Comparison of ENCODE assay signal across 24 mouse cellular contexts in genomic region chr8:105433021-105433420, GRCm38 (mm10). TPM values are rescaled to one million over a fixed set of nuclear protein-coding genes. Genes with fewer than 3 reads are reported as not detected.
A peak's percentile ranks its signal among the peaks of the same experiment; 100 is the strongest.
DNase-seq lines count a peak whose midpoint lies in the region; ATAC-seq lines count a peak whose summit lies in the region.
"Had no signal": no experiment of that assay in that cellular context is flagged by ENCODE, and none has a peak within 500 bp of the region (broad histone marks: within the 10 kb centered on the region; RNA-seq: fewer than 3 reads in every experiment).

No protein-coding gene starts in this region.

- peak overlapping the region; percentile 82 for H3K27ac ChIP-seq in hindbrain, embryonic 10.5 days
- H3K27ac ChIP-seq in hindbrain, embryonic 16.5 days (ENCODE audit: low read depth, low read length), result no peak overlapping the region
- H3K27ac ChIP-seq in hindbrain, embryonic 13.5 days, result peak overlapping the region; percentile 62
- H3K27ac ChIP-seq: heart, embryonic 13.5 days; kidney, embryonic 15.5 days; limb, embryonic 10.5 days had no signal

- WGBS in hindbrain, embryonic 10.5 days, result 56% methylated on average over 6 of the region's 6 CpGs
- WGBS in hindbrain, embryonic 16.5 days, result 22% methylated on average over 6 of the region's 6 CpGs
- WGBS in hindbrain, embryonic 13.5 days, result 23% methylated on average over 6 of the region's 6 CpGs

- H3K27me3 ChIP-seq in hindbrain, embryonic 10.5 days (ENCODE audit: insufficient read depth, poor library complexity, severe bottlenecking), result no peaks in the 10 kb centered on the region
- no peaks in the 10 kb centered on the region; the same call in 1 of the 2 replicates for H3K27me3 ChIP-seq in hindbrain, embryonic 16.5 days (replicated peaks; ENCODE audit: control insufficient read depth, insufficient read depth, low read length)
- no peaks in the 10 kb centered on the region for H3K27me3 ChIP-seq in hindbrain, embryonic 13.5 days
- H3K27me3 ChIP-seq: kidney, embryonic 15.5 days had no signal

- no peak overlapping the region for H3K4me2 ChIP-seq in hindbrain, embryonic 16.5 days (ENCODE audit: low read length)
- H3K4me2 ChIP-seq in hindbrain, embryonic 13.5 days, result no peak overlapping the region
- H3K4me2 ChIP-seq: heart, embryonic 13.5 days; kidney, embryonic 15.5 days; liver, embryonic 11.5 days; lung, embryonic 14.5 days had no signal

- peak; percentile 31 for DNase-seq in embryo, embryonic 10 days (ENCODE audit: low spot score)
- no peak for DNase-seq in embryo, embryonic 9.5 days (ENCODE audit: extremely low spot score)
- DNase-seq in hindbrain, embryonic 10.5 days (ENCODE audit: low spot score), result no peak
- DNase-seq in MN1 (ENCODE audit: low spot score), result peak; percentile 73
- no peak for DNase-seq in ovary, postnatal 10 days (ENCODE audit: low spot score)
- no peak for DNase-seq in gastrocnemius, adult 8-10 months (ENCODE audit: low spot score in 2 of 2)
- DNase-seq: adrenal gland, adult 2 months; cerebellum, adult 2 months; gastrocnemius, postnatal 25 days; heart, postnatal 4 days; lung, embryonic 14.5 days had no signal

- H3K4me3 ChIP-seq in hindbrain, embryonic 10.5 days, result no peak overlapping the region
- no peak overlapping the region for H3K4me3 ChIP-seq in hindbrain, embryonic 16.5 days (ENCODE audit: low read length)
- H3K4me3 ChIP-seq in hindbrain, embryonic 13.5 days, result no peak overlapping the region
- H3K4me3 ChIP-seq: heart, embryonic 13.5 days; kidney, embryonic 15.5 days; limb, embryonic 10.5 days had no signal

- no peak overlapping the region for H3K9ac ChIP-seq in hindbrain, embryonic 16.5 days (ENCODE audit: low read depth, low read length)
- no peak overlapping the region; the same call in 1 of the 2 replicates for H3K9ac ChIP-seq in hindbrain, embryonic 13.5 days
- H3K9ac ChIP-seq: heart, embryonic 13.5 days; kidney, embryonic 15.5 days; lung, embryonic 14.5 days had no signal

- peaks cover 20% of the 10 kb centered on the region for H3K4me1 ChIP-seq in hindbrain, embryonic 10.5 days (replicated peaks)
- peaks cover 13% of the 10 kb centered on the region for H3K4me1 ChIP-seq in hindbrain, embryonic 16.5 days (ENCODE audit: control insufficient read depth, insufficient read depth, low read depth, low read length)
- peaks cover 17% of the 10 kb centered on the region for H3K4me1 ChIP-seq in hindbrain, embryonic 13.5 days (replicated peaks)
- H3K4me1 ChIP-seq: limb, embryonic 10.5 days had no signal

- no peaks in the 10 kb centered on the region for H3K9me3 ChIP-seq in hindbrain, embryonic 10.5 days
- no peaks in the 10 kb centered on the region for H3K9me3 ChIP-seq in hindbrain, embryonic 16.5 days (ENCODE audit: control insufficient read depth, low read length)
- no peaks in the 10 kb centered on the region for H3K9me3 ChIP-seq in hindbrain, embryonic 13.5 days
- H3K9me3 ChIP-seq: heart, embryonic 13.5 days; kidney, embryonic 15.5 days; limb, embryonic 10.5 days had no signal

- H3K36me3 ChIP-seq in hindbrain, embryonic 10.5 days, result no peaks in the 10 kb centered on the region
- H3K36me3 ChIP-seq in hindbrain, embryonic 16.5 days (ENCODE audit: control insufficient read depth, insufficient read depth, low read length), result no peaks in the 10 kb centered on the region
- H3K36me3 ChIP-seq in hindbrain, embryonic 13.5 days, result no peaks in the 10 kb centered on the region
- H3K36me3 ChIP-seq: heart, embryonic 13.5 days; kidney, embryonic 15.5 days; limb, embryonic 10.5 days had no signal

- no peak for ATAC-seq in hindbrain, embryonic 16.5 days
- ATAC-seq in hindbrain, embryonic 13.5 days (ENCODE audit: low FRiP score), result no peak
- ATAC-seq: intestine, embryonic 16.5 days had no signal

RNA-seq across cellular contexts. Expression of gene Lrrc36, which starts 19.6 kb away (rescaled TPM):
- 1.8 and 2.5 TPM in 2 replicates for polyA plus RNA-seq in hindbrain, embryonic 10.5 days (2016; fragmentation: Nextera tagmentation; extraction: Ambion mirVana)
- polyA plus RNA-seq in hindbrain, embryonic 16.5 days (2015; fragmentation: Nextera tagmentation; extraction: Ambion mirVana), result 0.44 and 0.60 TPM in 2 replicates
- polyA plus RNA-seq in hindbrain, embryonic 13.5 days (2015; fragmentation: Nextera tagmentation; extraction: Ambion mirVana), result 1.1 and 1.7 TPM in 2 replicates
- total RNA-seq in gastrocnemius, adult 8-10 months (2022), result under 1 TPM in 2 of 4 experiments, not detected in 2; 0.70 TPM
- total RNA-seq: MEL; neutrophil, adult 5-6 weeks had no signal
- polyA plus RNA-seq: limb, embryonic 10.5 days; small intestine, adult 2 months had no signal

RNA-seq across cellular contexts. Expression of gene Kctd19, which starts 19.7 kb away (rescaled TPM):
- 0.12 TPM in 1 of 2 replicates, not detected in the other for polyA plus RNA-seq in hindbrain, embryonic 10.5 days (2016; fragmentation: Nextera tagmentation; extraction: Ambion mirVana)
- polyA plus RNA-seq in hindbrain, embryonic 16.5 days (2015; fragmentation: Nextera tagmentation; extraction: Ambion mirVana), result 0.27 TPM in 1 of 2 replicates, not detected in the other
- polyA plus RNA-seq in hindbrain, embryonic 13.5 days (2015; fragmentation: Nextera tagmentation; extraction: Ambion mirVana), result not detected in 2 replicates
- under 1 TPM in 2 of 4 experiments, not detected in 2; 0.08 to 0.49 TPM for total RNA-seq in gastrocnemius, adult 8-10 months (2022)
- total RNA-seq: adrenal gland, adult 2 months; gastrocnemius, postnatal 25 days; heart, postnatal 4 days; layer of hippocampus, adult 18-20 months; left cerebral cortex, adult 18-20 months; MEL; neutrophil, adult 5-6 weeks had no signal
- polyA plus RNA-seq: heart, embryonic 13.5 days; intestine, embryonic 16.5 days; kidney, embryonic 15.5 days; limb, embryonic 10.5 days; liver, embryonic 11.5 days; small intestine, adult 2 months had no signal

RNA-seq across cellular contexts. Expression of gene Tppp3, which starts 38.3 kb away (rescaled TPM):
- polyA plus RNA-seq in hindbrain, embryonic 10.5 days (2016; fragmentation: Nextera tagmentation; extraction: Ambion mirVana), result 131 and 243 TPM in 2 replicates
- polyA plus RNA-seq in hindbrain, embryonic 16.5 days (2015; fragmentation: Nextera tagmentation; extraction: Ambion mirVana), result 246 and 256 TPM in 2 replicates
- 170 and 181 TPM in 2 replicates for polyA plus RNA-seq in hindbrain, embryonic 13.5 days (2015; fragmentation: Nextera tagmentation; extraction: Ambion mirVana)
- 10 to 100 TPM; 22.7 to 38.8 (median 34.2) TPM for total RNA-seq in gastrocnemius, adult 8-10 months (2022)

RNA-seq across cellular contexts. Expression of gene Plekhg4, which starts 59.9 kb away (rescaled TPM):
- 0.52 and 0.75 TPM in 2 replicates for polyA plus RNA-seq in hindbrain, embryonic 10.5 days (2016; fragmentation: Nextera tagmentation; extraction: Ambion mirVana)
- 1.8 and 2.1 TPM in 2 replicates for polyA plus RNA-seq in hindbrain, embryonic 16.5 days (2015; fragmentation: Nextera tagmentation; extraction: Ambion mirVana)
- 1.6 and 1.9 TPM in 2 replicates for polyA plus RNA-seq in hindbrain, embryonic 13.5 days (2015; fragmentation: Nextera tagmentation; extraction: Ambion mirVana)
- under 1 TPM in 1 of 4 experiments, not detected in 3; 0.12 TPM for total RNA-seq in gastrocnemius, adult 8-10 months (2022)
- total RNA-seq: megakaryocyte progenitor cell, adult 5-6 weeks; MEL; neutrophil, adult 5-6 weeks had no signal
- polyA plus RNA-seq: liver, embryonic 11.5 days had no signal

Comparison
In these comparisons a context has a peak if more than half of its experiments do, and no peak if none do; other contexts are left out.
1. DNase-seq: peak in embryo, embryonic 10 days (single experiment) and MN1 (single experiment); none in embryo, embryonic 9.5 days (single experiment), hindbrain, embryonic 10.5 days (single experiment), ovary, postnatal 10 days (single experiment) and gastrocnemius, adult 8-10 months (0 of 2).